Mouse (Mus musculus) ES-E14 (cell line): Measurements from ENCODE around the gene Rpl36-ps4. TPM values are rescaled to one million over a fixed set of nuclear protein-coding genes. Genes with fewer than 3 reads are reported as not detected.

ENCODE experiments used
- DNase-seq: peaks from one replicate; pipeline ENCODE4 v3.0.0-alpha.2; 2013; ENCODE audit warnings: low read depth, low spot score
- H3K27ac ChIP-seq: 2 replicates; pipeline ENCODE4 v1.5.1; 2012; ENCODE audit warnings: low read depth, mild to moderate bottlenecking, low read length, moderate library complexity, mixed read lengths; ENCODE audit not compliant: poor library complexity, insufficient read depth, severe bottlenecking
- H3K36me3 ChIP-seq: 2 replicates; pipeline ENCODE4 v1.6.1; 2012; ENCODE audit warnings: mild to moderate bottlenecking, low read length, moderate library complexity, mixed read lengths; ENCODE audit not compliant: control insufficient read depth, poor library complexity, insufficient read depth, severe bottlenecking
- H3K4me1 ChIP-seq, 2 experiments: fragments of 150-350 bp in 1 of 2; sonication (generic) in 1 of 2; 2 replicates each; pipeline ENCODE4 v1.6.1; 2012; ENCODE audit warnings: low read length in 2 of 2, mild to moderate bottlenecking in 1 of 2, mixed read lengths in 1 of 2; ENCODE audit not compliant: control insufficient read depth in 2 of 2, insufficient read depth in 2 of 2, poor library complexity in 1 of 2
- H3K4me3 ChIP-seq, 2 experiments: fragments of 150-350 bp in 1 of 2; sonication (generic) in 1 of 2; 2 replicates each; pipeline ENCODE4 v1.5.1; 2012; ENCODE audit warnings: low read length in 2 of 2, low read depth in 1 of 2, mild to moderate bottlenecking in 1 of 2, mixed read lengths in 1 of 2; ENCODE audit not compliant: insufficient read depth in 1 of 2, poor library complexity in 1 of 2, severe bottlenecking in 1 of 2
- H3K9ac ChIP-seq: 2 replicates; pipeline ENCODE4 v1.6.1; 2012; ENCODE audit warnings: low read depth, mild to moderate bottlenecking, low read length, mixed read lengths; ENCODE audit not compliant: poor library complexity, insufficient read depth, severe bottlenecking
- H3K9me3 ChIP-seq: fragments of 150-350 bp; sonication (generic); 2 replicates; pipeline ENCODE4 v1.6.1; 2012; ENCODE audit warnings: low read depth, mild to moderate bottlenecking, low read length; ENCODE audit not compliant: control insufficient read depth, insufficient read depth
- CHD2 ChIP-seq: IDR thresholded peaks from 2 replicates; pipeline ENCODE4 v1.6.1; 2014; ENCODE audit warnings: mild to moderate bottlenecking, low read depth, low read length, inconsistent platforms
- HCFC1 ChIP-seq: IDR thresholded peaks from 2 replicates; pipeline ENCODE4 v1.6.1; 2012; ENCODE audit warnings: low read length, inconsistent platforms, borderline replicate concordance; ENCODE audit not compliant: insufficient read depth
- MAFK ChIP-seq: IDR thresholded peaks from 2 replicates; pipeline ENCODE4 v1.6.1; 2014; ENCODE audit warnings: mild to moderate bottlenecking, low read depth, low read length, inconsistent platforms; ENCODE audit not compliant: insufficient read depth
- ZC3H11A ChIP-seq: IDR thresholded peaks from 2 replicates; pipeline ENCODE4 v1.6.1; 2012; ENCODE audit warnings: low read depth, mild to moderate bottlenecking, inconsistent platforms, low read length, borderline replicate concordance
- ZNF384 ChIP-seq: IDR thresholded peaks from 2 replicates; pipeline ENCODE4 v1.6.1; 2012; ENCODE audit warnings: low read depth, low read length, inconsistent platforms
- in situ Hi-C, 2 experiments: fragments of 600-800 bp; cut with MboI; formaldehyde crosslinking; loops; one replicate each; pipeline ENCODE4 v1.15.1; 2025; ENCODE audit warnings: low sequenced_read_pairs in 2 of 2, inconsistent platforms in 1 of 2; ENCODE audit not compliant: unreplicated experiment in 2 of 2
- total RNA-seq: library from RNA; depleted of rRNA; stranded (reverse); fragments of 300-350 nt; gene quantifications from 2 replicates; pipeline ENCODE4 v1.2.3, GENCODE M21; 2012

Gene Rpl36-ps4
- total RNA-seq, 1 experiment, result not detected

DNA sequence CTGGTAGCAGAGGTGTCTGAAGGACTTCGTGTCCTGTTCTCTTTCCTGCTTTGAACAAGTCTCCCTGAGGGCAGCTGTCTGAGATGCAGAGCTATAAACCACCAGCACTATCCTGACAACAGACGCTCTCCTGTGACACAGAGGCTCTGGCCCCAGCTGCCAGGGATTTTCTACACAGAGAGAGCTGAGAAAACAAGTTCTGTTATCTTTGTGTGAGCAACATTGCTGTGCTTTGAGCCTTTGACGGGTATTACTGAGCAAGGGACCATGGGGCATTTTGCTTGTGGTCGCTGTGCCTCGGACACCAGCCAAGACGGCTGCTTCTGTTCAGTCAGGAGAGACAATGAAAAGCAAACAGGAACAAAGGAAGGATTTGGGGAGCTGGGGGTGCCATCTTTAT lies 17.6 kb upstream of the Rpl36-ps4 start:
- no peak overlapping the region for H3K4me3 ChIP-seq
- in situ Hi-C loops, result no loop called here
- TF ChIP-seq ZNF384 (no peak), HCFC1 (no peak), CHD2 (no peak), MAFK (no peak), ZC3H11A (no peak)
- no peaks in the 10 kb centered on the region for H3K9me3 ChIP-seq
- no peak overlapping the region for H3K9ac ChIP-seq
- no peaks in the 10 kb centered on the region for H3K36me3 ChIP-seq
- no peaks in the 10 kb centered on the region for H3K4me1 ChIP-seq
- no peak for DNase-seq
- no peak overlapping the region for H3K27ac ChIP-seq

DNA sequence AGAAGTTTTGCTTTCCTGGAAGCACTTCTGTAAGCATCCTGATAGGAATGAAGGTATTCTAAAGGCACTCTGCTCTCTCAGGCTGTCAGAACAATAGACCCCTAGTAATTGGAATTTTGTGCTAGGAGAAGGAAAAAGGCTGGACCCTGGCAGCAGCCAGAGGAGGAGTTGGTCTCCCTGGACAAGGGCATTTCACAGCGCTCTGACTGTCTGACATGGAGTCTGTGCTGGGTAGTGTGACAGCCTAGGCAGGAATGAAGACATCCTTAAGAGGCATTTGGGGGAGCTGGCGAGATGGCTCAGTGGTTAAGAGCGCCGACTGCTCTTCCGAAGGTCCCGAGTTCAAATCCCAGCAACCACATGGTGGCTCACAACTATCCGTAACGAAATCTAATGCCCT lies 17.1 kb upstream of the Rpl36-ps4 start:
- in situ Hi-C loops, result no loop called here
- H3K9ac ChIP-seq, result no peak overlapping the region
- H3K36me3 ChIP-seq, result no peaks in the 10 kb centered on the region
- H3K9me3 ChIP-seq, result no peaks in the 10 kb centered on the region
- no peak overlapping the region for H3K27ac ChIP-seq
- TF ChIP-seq ZNF384, result no peak
- TF ChIP-seq HCFC1, result no peak
- no peak for TF ChIP-seq ZC3H11A
- no peak for TF ChIP-seq CHD2
- no peak for TF ChIP-seq MAFK
- H3K4me3 ChIP-seq, result no peak overlapping the region
- no peak for DNase-seq
- H3K4me1 ChIP-seq, result no peaks in the 10 kb centered on the region

DNA sequence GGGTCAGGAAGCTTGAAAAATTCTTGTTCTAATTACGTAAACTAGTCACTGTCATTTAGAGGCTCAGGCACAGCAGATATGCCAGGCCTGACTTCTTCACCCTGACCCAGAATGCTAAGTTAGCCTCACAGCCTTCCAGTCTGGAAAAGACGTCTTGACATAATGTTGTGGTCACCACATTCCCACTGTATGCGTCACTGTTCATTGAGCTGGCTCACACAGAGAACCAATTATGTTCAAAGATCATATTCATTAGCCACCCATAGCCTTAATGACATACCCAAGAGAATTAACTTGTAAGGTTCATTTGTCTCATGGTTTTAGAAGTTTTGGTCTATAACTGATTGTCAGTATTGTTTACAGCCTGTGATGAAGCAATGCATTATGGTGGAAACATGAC lies 5.4 kb upstream of the Rpl36-ps4 start:
- no peak for DNase-seq
- in situ Hi-C loops, result no loop called here
- H3K9me3 ChIP-seq, result no peaks in the 10 kb centered on the region
- H3K4me1 ChIP-seq, result no peaks in the 10 kb centered on the region
- H3K36me3 ChIP-seq, result no peaks in the 10 kb centered on the region
- no peak overlapping the region for H3K27ac ChIP-seq
- TF ChIP-seq MAFK (no peak), ZNF384 (no peak), ZC3H11A (no peak), HCFC1 (no peak), CHD2 (no peak)
- no peak overlapping the region for H3K9ac ChIP-seq
- no peak overlapping the region for H3K4me3 ChIP-seq

DNA sequence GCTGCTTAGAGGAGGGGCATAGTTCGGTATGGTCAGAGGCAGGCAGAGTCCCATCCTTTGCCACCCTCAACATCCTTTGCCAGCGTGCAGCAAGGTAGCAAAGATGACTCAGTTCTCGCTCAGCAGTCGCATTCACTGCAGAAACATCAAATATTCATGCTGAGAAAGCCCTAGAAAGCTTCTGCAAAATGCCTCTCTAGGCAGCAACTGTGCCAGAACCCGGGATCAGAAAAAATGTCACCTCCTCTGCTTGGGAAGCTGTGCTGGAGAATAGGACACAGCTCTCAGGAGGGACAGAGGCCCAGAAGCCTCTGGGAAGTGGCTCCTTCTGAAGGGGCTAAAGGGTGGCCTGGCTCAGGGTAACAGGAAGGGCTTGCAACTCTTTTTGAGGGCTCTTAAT lies 2.7 kb upstream of the Rpl36-ps4 start:
- DNase-seq, result no peak
- in situ Hi-C loops, result no loop called here
- TF ChIP-seq HCFC1 (no peak), MAFK (no peak), ZC3H11A (no peak), ZNF384 (no peak), CHD2 (no peak)

DNA sequence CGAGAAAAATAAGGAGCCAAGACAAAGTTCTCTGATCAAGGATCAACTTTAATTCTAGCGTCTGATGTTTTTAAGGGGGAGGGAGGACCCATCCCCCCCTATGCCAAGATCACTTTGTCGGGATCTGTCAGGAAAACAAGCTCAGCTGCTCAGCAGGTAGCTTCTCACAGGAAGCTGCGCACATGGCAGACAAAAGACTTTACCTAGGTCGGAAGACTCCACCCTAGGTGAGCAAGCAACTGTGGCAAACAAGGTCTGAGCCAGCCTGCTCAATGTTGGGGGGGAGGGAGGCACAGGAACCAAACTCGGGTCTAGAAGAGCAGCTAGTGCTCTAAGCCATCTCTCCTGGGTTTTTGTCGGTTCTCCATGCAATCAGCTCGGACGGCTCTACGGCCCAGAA lies 13.5 kb downstream of the Rpl36-ps4 start:
- peaks cover 8 to 22% of the 10 kb centered on the region in 2 experiments for H3K4me1 ChIP-seq

More for the DNA sequence above, 2.7 kb upstream of the Rpl36-ps4 start:
- Histone ChIP-seq H3K4me3 (no peak overlapping the region), H3K36me3 (no peaks in the 10 kb centered on the region), H3K4me1 (peaks cover 0 to 2% of the 10 kb centered on the region in 2 experiments; a peak in 1 of 4 replicates), H3K27ac (no peak overlapping the region), H3K9me3 (no peaks in the 10 kb centered on the region), H3K9ac (no peak overlapping the region)

More for the DNA sequence above, 13.5 kb downstream of the Rpl36-ps4 start:
- H3K36me3 ChIP-seq, result no peaks in the 10 kb centered on the region
- DNase-seq, result no peak
- no peak overlapping the region for H3K9ac ChIP-seq
- peak overlapping the region in 1 of 2 experiments; percentile 40; a peak in 2 of 4 replicates for H3K4me3 ChIP-seq
- in situ Hi-C loops, result no loop called here
- TF ChIP-seq HCFC1 (no peak), CHD2 (no peak), MAFK (no peak), ZNF384 (no peak), ZC3H11A (no peak)
- H3K27ac ChIP-seq, result peak overlapping the region; percentile 70
- no peaks in the 10 kb centered on the region for H3K9me3 ChIP-seq
